Mouse (Mus musculus): Measurements from ENCODE around the gene Atp2b2. TPM values are rescaled to one million over a fixed set of nuclear protein-coding genes. Genes with fewer than 3 reads are reported as not detected.

Atp2b2 gene
- total and polyA plus RNA-seq, 3 experiments: 0.04 TPM; not detected in 2

- TF ChIP-seq ZMIZ1 (IDR thresholded peaks at IDR 0.05; ENCODE audit: low read depth, low read length): no peak
- TF ChIP-seq HCFC1 (IDR thresholded peaks at IDR 0.05; ENCODE audit: low read depth, low read length): no peak
- no peak for TF ChIP-seq GATA1 (IDR thresholded peaks at IDR 0.05; ENCODE audit: low read depth, low read length)
- no peak for TF ChIP-seq ZNF384 (IDR thresholded peaks at IDR 0.05; ENCODE audit: low read depth, low read length)
- TF ChIP-seq POLR2AphosphoS2 (IDR thresholded peaks at IDR 0.05; ENCODE audit: low read length): no peak
- TF ChIP-seq ZKSCAN1 (IDR thresholded peaks at IDR 0.05; ENCODE audit: low read depth, low read length): no peak
- no peak for TF ChIP-seq MAZ (IDR thresholded peaks at IDR 0.05; ENCODE audit: low read depth, low read length)
- no peak for TF ChIP-seq POLR2AphosphoS5 (IDR thresholded peaks at IDR 0.05; ENCODE audit: borderline replicate concordance, low read depth, low read length)
- TF ChIP-seq CTCF (IDR thresholded peaks at IDR 0.05 in 2 of 3, conservative IDR thresholded peaks at IDR 0.05 in 1 of 3; ENCODE audit: control insufficient read depth in 1 of 3, insufficient read depth in 1 of 3, low read depth in 2 of 3, low read length in 3 of 3, poor library complexity in 1 of 3, severe bottlenecking in 1 of 3): no peak
- no peak for TF ChIP-seq CHD2 (IDR thresholded peaks at IDR 0.05; ENCODE audit: low read length)
- TF ChIP-seq TAL1 (IDR thresholded peaks at IDR 0.05; ENCODE audit: low read length): no peak
- TF ChIP-seq CHD1 (IDR thresholded peaks at IDR 0.05; ENCODE audit: low read depth, low read length): no peak
- no peak for TF ChIP-seq TBP (IDR thresholded peaks at IDR 0.05; ENCODE audit: low read depth, low read length)
- TF ChIP-seq SIN3A (IDR thresholded peaks at IDR 0.05; ENCODE audit: low read length): no peak
- TF ChIP-seq UBTF (IDR thresholded peaks at IDR 0.05; ENCODE audit: borderline replicate concordance, insufficient read depth, low read depth, low read length): no peak
- H3K27ac ChIP-seq (ENCODE audit: control insufficient read depth, low read depth, low read length): no peak within 1 kb of the TSS
- no peaks in the 10 kb centered on the region for H3K79me2 ChIP-seq (ENCODE audit: control insufficient read depth, insufficient read depth, low read length, poor library complexity)
- H3K4me3 ChIP-seq (ENCODE audit: control insufficient read depth in 1 of 2, insufficient read depth in 1 of 2, low read depth in 2 of 2, low read length in 2 of 2): no peak within 1 kb of the TSS
- H3K27me3 ChIP-seq (ENCODE audit: control insufficient read depth in 1 of 2, insufficient read depth in 2 of 2, low read length in 2 of 2): no peaks in the 10 kb centered on the region
- peaks cover 0 to 16% of the 10 kb centered on the region in 2 experiments; a peak in 2 of 4 replicates for H3K36me3 ChIP-seq (ENCODE audit: control insufficient read depth in 1 of 2, insufficient read depth in 2 of 2, low read length in 2 of 2)
- no peaks in the 10 kb centered on the region for H3K9me3 ChIP-seq (replicated peaks; ENCODE audit: insufficient read depth, low read length)
- no peaks in the 10 kb centered on the region for H3K4me1 ChIP-seq (ENCODE audit: control insufficient read depth in 1 of 2, insufficient read depth in 2 of 2, low read length in 2 of 2)
- H3K9ac ChIP-seq (ENCODE audit: control insufficient read depth, low read depth, low read length, poor library complexity, severe bottlenecking): no peak within 1 kb of the TSS
- DNase-seq (ENCODE audit: low read depth, low spot score): no peak
These were observed 322.5 kb downstream of the Atp2b2 start, which contains the start of gene Ghrl for GRCm38 (mm10) chr6:113719878-113720277. TSS of gene Ghrl (minus strand) at chr6:113719880.

- H3K4me3 ChIP-seq (ENCODE audit: control insufficient read depth in 1 of 2, insufficient read depth in 1 of 2, low read depth in 2 of 2, low read length in 2 of 2): no peak overlapping the region
- H3K79me2 ChIP-seq (ENCODE audit: control insufficient read depth, insufficient read depth, low read length, poor library complexity): no peaks in the 10 kb centered on the region
- no peak overlapping the region for H3K9ac ChIP-seq (ENCODE audit: control insufficient read depth, low read depth, low read length, poor library complexity, severe bottlenecking)
- no peak overlapping the region for H3K27ac ChIP-seq (ENCODE audit: control insufficient read depth, low read depth, low read length)
- no peak for DNase-seq (ENCODE audit: low read depth, low spot score)
- TF ChIP-seq TAL1 (IDR thresholded peaks at IDR 0.05; ENCODE audit: low read length): no peak
- no peak for TF ChIP-seq MAZ (IDR thresholded peaks at IDR 0.05; ENCODE audit: low read depth, low read length)
- no peaks in the 10 kb centered on the region for H3K27me3 ChIP-seq (ENCODE audit: control insufficient read depth in 1 of 2, insufficient read depth in 2 of 2, low read length in 2 of 2)
- H3K4me1 ChIP-seq (ENCODE audit: control insufficient read depth in 1 of 2, insufficient read depth in 2 of 2, low read length in 2 of 2): no peaks in the 10 kb centered on the region; a peak in 1 of 4 replicates
- H3K9me3 ChIP-seq (replicated peaks; ENCODE audit: insufficient read depth, low read length): no peaks in the 10 kb centered on the region
- peaks cover 6 to 29% of the 10 kb centered on the region in 2 experiments; a peak in 3 of 4 replicates for H3K36me3 ChIP-seq (ENCODE audit: control insufficient read depth in 1 of 2, insufficient read depth in 2 of 2, low read length in 2 of 2)
These were observed 324.9 kb downstream of the Atp2b2 start for GRCm38 (mm10) chr6:113717541-113717940.

GRCm38 (mm10) chr6:113714797-113715196 is 327.6 kb downstream of the Atp2b2 start:
- TF ChIP-seq MXI1 (IDR thresholded peaks at IDR 0.05; ENCODE audit: low read depth, low read length): no peak
- H3K36me3 ChIP-seq (ENCODE audit: control insufficient read depth in 1 of 2, insufficient read depth in 2 of 2, low read length in 2 of 2): peaks cover 6 to 38% of the 10 kb centered on the region in 2 experiments; a peak in 3 of 4 replicates
- H3K9ac ChIP-seq (ENCODE audit: control insufficient read depth, low read depth, low read length, poor library complexity, severe bottlenecking): no peak overlapping the region
- no peaks in the 10 kb centered on the region for H3K9me3 ChIP-seq (replicated peaks; ENCODE audit: insufficient read depth, low read length)
- DNase-seq (ENCODE audit: low read depth, low spot score): no peak
- H3K4me3 ChIP-seq (ENCODE audit: control insufficient read depth in 1 of 2, insufficient read depth in 1 of 2, low read depth in 2 of 2, low read length in 2 of 2): no peak overlapping the region
- H3K27ac ChIP-seq (ENCODE audit: control insufficient read depth, low read depth, low read length): no peak overlapping the region
- H3K79me2 ChIP-seq (ENCODE audit: control insufficient read depth, insufficient read depth, low read length, poor library complexity): no peaks in the 10 kb centered on the region
- no peaks in the 10 kb centered on the region; a peak in 1 of 4 replicates for H3K4me1 ChIP-seq (ENCODE audit: control insufficient read depth in 1 of 2, insufficient read depth in 2 of 2, low read length in 2 of 2)
- H3K27me3 ChIP-seq (ENCODE audit: control insufficient read depth in 1 of 2, insufficient read depth in 2 of 2, low read length in 2 of 2): no peaks in the 10 kb centered on the region

All from MEL (cell line).